9 mouse cellular contexts compared by ENCODE assay signal in the genomic region with DNA sequence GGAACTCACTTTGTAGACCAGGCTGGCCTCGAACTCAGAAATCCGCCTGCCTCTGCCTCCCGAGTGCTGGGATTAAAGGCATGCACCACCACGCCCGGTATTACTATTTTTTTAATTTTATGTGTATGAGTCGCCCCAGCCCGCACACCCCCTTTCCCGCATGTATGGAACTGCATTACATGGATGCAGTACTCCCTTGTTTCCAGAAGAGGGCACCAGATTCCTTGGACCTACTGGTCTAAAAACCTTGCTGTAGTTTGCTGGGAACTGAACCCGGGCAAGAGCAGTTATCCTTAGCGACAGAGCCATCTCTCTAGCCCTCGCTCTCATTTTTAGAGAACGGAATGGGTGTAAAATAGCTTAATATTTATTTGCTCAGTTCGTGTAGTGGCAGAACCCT. TPM values are rescaled to one million over a fixed set of nuclear protein-coding genes. Genes with fewer than 3 reads are reported as not detected.
A peak's percentile ranks its signal among the peaks of the same experiment; 100 is the strongest.
DNase-seq lines count a peak whose midpoint lies in the region; ATAC-seq and TF ChIP-seq lines count a peak whose summit lies in the region.
"Had no signal": no experiment of that assay in that cellular context is flagged by ENCODE, and none has a peak within 500 bp of the region (broad histone marks: within the 10 kb centered on the region; RNA-seq: fewer than 3 reads in every experiment).

No protein-coding gene starts in this region.

- DNase-seq in heart, adult 2 months = no peak
- DNase-seq in A20 (ENCODE audit: low read depth, low spot score) = peak; percentile 71
- peak; percentile 26 for DNase-seq in MN1 (ENCODE audit: low spot score)
- peak; percentile 54 for DNase-seq in forelimb bud, embryonic 11.5 days (ENCODE audit: low read depth, low spot score)
- DNase-seq in lung, postnatal 25 days (ENCODE audit: low spot score) = peak; percentile 27
- DNase-seq in layer of hippocampus, postnatal 25 days (ENCODE audit: extremely low spot score in 1 of 2, low spot score in 1 of 2) = no peak
- DNase-seq in left cerebral cortex, postnatal 36 days (ENCODE audit: low spot score in 2 of 2) = no peak

- peaks cover 1% of the 10 kb centered on the region; the same call in 1 of the 2 replicates for H3K27me3 ChIP-seq in heart, adult 2 months (ENCODE audit: control insufficient read depth, insufficient read depth, low read length)
- peaks cover 10% of the 10 kb centered on the region for H3K27me3 ChIP-seq in heart, embryonic 11.5 days (ENCODE audit: control insufficient read depth, insufficient read depth, low read length)

- no peak overlapping the region for H3K4me2 ChIP-seq in heart, embryonic 11.5 days
- H3K4me2 ChIP-seq: embryonic facial prominence, embryonic 12.5 days had no signal

- no peak for ATAC-seq in heart, embryonic 11.5 days (replicated peaks; ENCODE audit: insufficient number of reproducible peaks, low FRiP score, low TSS enrichment)

- H3K36me3 ChIP-seq in heart, adult 2 months (ENCODE audit: control insufficient read depth, insufficient read depth, low read length) = no peaks in the 10 kb centered on the region
- no peaks in the 10 kb centered on the region for H3K36me3 ChIP-seq in heart, embryonic 11.5 days (ENCODE audit: control insufficient read depth, insufficient read depth, low read length)
- H3K36me3 ChIP-seq: embryonic facial prominence, embryonic 12.5 days had no signal

- H3K4me1 ChIP-seq in heart, adult 2 months (ENCODE audit: control insufficient read depth, insufficient read depth, low read length) = no peaks in the 10 kb centered on the region
- no peaks in the 10 kb centered on the region for H3K4me1 ChIP-seq in heart, embryonic 11.5 days (ENCODE audit: control insufficient read depth, insufficient read depth, low read length)

- TF ChIP-seq EP300 in heart, adult 2 months (IDR thresholded peaks at IDR 0.05; ENCODE audit: insufficient read depth, low read depth, low read length) = no peak

- WGBS in heart, adult 2 months = 52% methylated on average over 13 of the region's 13 CpGs
- 41% methylated on average over 13 of the region's 13 CpGs for WGBS in heart, embryonic 11.5 days (ENCODE audit: insufficient replicate concordance)

- no peak overlapping the region for H3K27ac ChIP-seq in heart, adult 2 months
- H3K27ac ChIP-seq in heart, embryonic 11.5 days (ENCODE audit: low read depth, low read length) = no peak overlapping the region
- H3K27ac ChIP-seq: embryonic facial prominence, embryonic 12.5 days had no signal

- H3K4me3 ChIP-seq in heart, adult 2 months = no peak overlapping the region
- no peak overlapping the region for H3K4me3 ChIP-seq in heart, embryonic 11.5 days (ENCODE audit: low read depth, low read length)
- H3K4me3 ChIP-seq: embryonic facial prominence, embryonic 12.5 days had no signal

- no peak overlapping the region for H3K9ac ChIP-seq in heart, adult 2 months (ENCODE audit: low read depth, low read length)
- H3K9ac ChIP-seq in heart, embryonic 11.5 days (ENCODE audit: low read depth, low read length) = no peak overlapping the region
- H3K9ac ChIP-seq: embryonic facial prominence, embryonic 12.5 days had no signal

- no peaks in the 10 kb centered on the region for H3K79me2 ChIP-seq in heart, adult 2 months (replicated peaks; ENCODE audit: control insufficient read depth, insufficient read depth, low read length)

- no peak for TF ChIP-seq POLR2A in heart, adult 2 months (IDR thresholded peaks at IDR 0.05; ENCODE audit: insufficient read depth, low read depth, low read length)

- TF ChIP-seq CTCF in heart, adult 2 months (IDR thresholded peaks at IDR 0.05) = peak; percentile 76

- no peaks in the 10 kb centered on the region for H3K9me3 ChIP-seq in heart, embryonic 11.5 days (replicated peaks; ENCODE audit: control insufficient read depth, low read length)
- H3K9me3 ChIP-seq: embryonic facial prominence, embryonic 12.5 days had no signal

- intact Hi-C loops in heart, adult 2 months (cut with DNase I) = loop anchor here (5.0 kb wide), 2 partner anchors 654 to 734 kb away; no protein-coding TSS in a partner anchor
- intact Hi-C loops in left cerebral cortex, postnatal 36 days (cut with DNase I) = loop anchor here (5.0 kb wide), 1 partner anchor 734 kb away; no protein-coding TSS in a partner anchor

RNA-seq across cellular contexts. Expression of gene Ppp4r2, which starts 49.8 kb away (rescaled TPM):
- 10 to 100 TPM; 46.0 to 46.7 TPM for total RNA-seq in heart, adult 2 months (2021)
- 9.7 and 11.9 TPM in 2 replicates for polyA plus RNA-seq in heart, adult 2 months (2012; rRNA removed)
- 21.9 and 25.1 TPM in 2 replicates for polyA plus RNA-seq in heart, embryonic 11.5 days (2014; fragmentation: Nextera tagmentation; extraction: Ambion mirVana)
- 10 to 100 TPM; 73.4 to 80.7 TPM for total RNA-seq in layer of hippocampus, postnatal 25 days (2021)
- 10 to 100 TPM; 62.6 to 70.0 TPM for total RNA-seq in left cerebral cortex, postnatal 36 days (2021)

Comparison
In these comparisons a context has a peak if more than half of its experiments do, and no peak if none do; other contexts are left out.
1. DNase-seq: peak in A20 (single experiment), MN1 (single experiment), forelimb bud, embryonic 11.5 days (single experiment) and lung, postnatal 25 days (single experiment); none in heart, adult 2 months (0 of 2), layer of hippocampus, postnatal 25 days (0 of 2) and left cerebral cortex, postnatal 36 days (0 of 2).